Mouse (Mus musculus) kidney, embryonic 16.5 days (tissue): ENCODE measurements around the gene Tenm3. TPM values are rescaled to one million over a fixed set of nuclear protein-coding genes. Genes with fewer than 3 reads are reported as not detected.
"Not testable (repeated sequence)": the region's sequence is repeated elsewhere in the genome, so short reads cannot be mapped to it uniquely, and the experiment has no call there.

Source experiments
- ATAC-seq: fragments of 200-750 bp; cut with Nextera tagmentation; 2 replicates; pipeline ENCODE4 v1.8.0; 2017; ENCODE audit warnings: moderate TSS enrichment; ENCODE audit not compliant: low FRiP score, low TSS enrichment
- H3K27ac ChIP-seq: fragments of 300-500 bp; sonication (generic); 2 replicates; pipeline ENCODE4 v1.5.1; 2014; ENCODE audit warnings: low read length
- H3K27me3 ChIP-seq: fragments of 300-500 bp; sonication (generic); 2 replicates; pipeline ENCODE4 v1.6.1; 2014; ENCODE audit warnings: low read length, control low read depth, mixed read lengths; ENCODE audit not compliant: insufficient read depth
- H3K36me3 ChIP-seq: fragments of 300-500 bp; sonication (generic); 2 replicates; pipeline ENCODE4 v1.6.1; 2014; ENCODE audit warnings: low read length, control low read depth, mixed read lengths; ENCODE audit not compliant: insufficient read depth
- H3K4me1 ChIP-seq: fragments of 300-500 bp; sonication (generic); 2 replicates; pipeline ENCODE4 v1.6.1; 2014; ENCODE audit warnings: low read length, control low read depth, mixed read lengths; ENCODE audit not compliant: insufficient read depth
- H3K4me2 ChIP-seq: fragments of 300-500 bp; sonication (generic); replicated peaks from 2 replicates; pipeline ENCODE4 v1.6.1; 2014; ENCODE audit warnings: low read depth, low read length
- H3K4me3 ChIP-seq: fragments of 300-500 bp; sonication (generic); 2 replicates; pipeline ENCODE4 v1.5.1; 2014; ENCODE audit warnings: mild to moderate bottlenecking, low read length
- H3K9ac ChIP-seq: fragments of 300-500 bp; sonication (generic); replicated peaks from 2 replicates; pipeline ENCODE4 v1.6.1; 2014; ENCODE audit warnings: low read length
- H3K9me3 ChIP-seq: fragments of 300-500 bp; sonication (generic); 2 replicates; pipeline ENCODE4 v1.6.1; 2016; ENCODE audit warnings: low read length, control low read depth
- WGBS: fragments of 180-500 bp; shearing (Covaris S2); extraction: QIAGEN DNeasy Blood & Tissue Kit; methylation state at CpG from one replicate; pipeline ENCODE4 v1.1.7; 2014; 5-methylcytosine and 5-hydroxymethylcytosine counted together
- polyA plus RNA-seq: library from polyadenylated mRNA; unstranded; fragments of >200 nt; fragmentation: Nextera tagmentation; extraction: Ambion mirVana; gene quantifications from 2 replicates; pipeline ENCODE4 v1.2.1, GENCODE M21; 2015

The Tenm3 gene
- polyA plus RNA-seq, 1 experiment from 2014 or later, result 20.3 TPM

- 76% methylated on average over 3 of the region's 3 CpGs for WGBS
- H3K36me3 ChIP-seq, result no peaks in the 10 kb centered on the region
- H3K27ac ChIP-seq, result no peak overlapping the region
- H3K27me3 ChIP-seq, result no peaks in the 10 kb centered on the region
- H3K4me2 ChIP-seq, result no peak overlapping the region
- H3K9me3 ChIP-seq, result peaks cover 8% of the 10 kb centered on the region; the same call in 1 of the 2 replicates
- no peak for ATAC-seq
- H3K4me1 ChIP-seq, result no peaks in the 10 kb centered on the region
- no peak overlapping the region for H3K9ac ChIP-seq
- H3K4me3 ChIP-seq, result no peak overlapping the region
Measured at GRCm38 (mm10) chr8:48202632-48203031, 641.1 kb downstream of the Tenm3 start.

GRCm38 (mm10) chr8:48199171-48199570 lies 644.6 kb downstream of the Tenm3 start:
- no peak overlapping the region for H3K4me2 ChIP-seq
- no peak overlapping the region for H3K9ac ChIP-seq
- 94% methylated on average over 9 of the region's 9 CpGs for WGBS
- H3K4me3 ChIP-seq, result no peak overlapping the region
- no peaks in the 10 kb centered on the region for H3K27me3 ChIP-seq
- no peak for ATAC-seq
- H3K4me1 ChIP-seq, result no peaks in the 10 kb centered on the region
- H3K9me3 ChIP-seq, result peaks cover 8% of the 10 kb centered on the region; the same call in 1 of the 2 replicates
- no peak overlapping the region for H3K27ac ChIP-seq
- no peaks in the 10 kb centered on the region for H3K36me3 ChIP-seq

- 93% methylated on average over 9 of the region's 9 CpGs for WGBS
- H3K9ac ChIP-seq, result no peak overlapping the region
- no peaks in the 10 kb centered on the region for H3K4me1 ChIP-seq
- no peak overlapping the region for H3K4me2 ChIP-seq
- no peaks in the 10 kb centered on the region for H3K27me3 ChIP-seq
- H3K36me3 ChIP-seq, result no peaks in the 10 kb centered on the region
- peaks cover 8% of the 10 kb centered on the region; the same call in 1 of the 2 replicates for H3K9me3 ChIP-seq
- no peak overlapping the region for H3K27ac ChIP-seq
- ATAC-seq, result no peak
- H3K4me3 ChIP-seq, result no peak overlapping the region
Measured at GRCm38 (mm10) chr8:48195971-48196370, 647.8 kb downstream of the Tenm3 start.

- 0 out of 2 replicates have a peak, but pooled peaks cover 4% of the 10 kb centered on the region for H3K9me3 ChIP-seq
- no peaks in the 10 kb centered on the region for H3K27me3 ChIP-seq
- H3K27ac ChIP-seq, result no peak overlapping the region
- WGBS, result 97% methylated on average over 12 of the region's 12 CpGs
- no peak overlapping the region for H3K9ac ChIP-seq
- H3K4me1 ChIP-seq, result no peaks in the 10 kb centered on the region
- no peaks in the 10 kb centered on the region for H3K36me3 ChIP-seq
- no peak overlapping the region for H3K4me3 ChIP-seq
- ATAC-seq, result no peak
- no peak overlapping the region for H3K4me2 ChIP-seq
Measured at GRCm38 (mm10) chr8:48188586-48188985, 655.2 kb downstream of the Tenm3 start.

- Histone ChIP-seq H3K4me3 (no peak overlapping the region), H3K4me1 (no peaks in the 10 kb centered on the region), H3K27ac (no peak overlapping the region), H3K4me2 (no peak overlapping the region), H3K36me3 (no peaks in the 10 kb centered on the region), H3K9me3 (peaks cover 15% of the 10 kb centered on the region; the same call in 1 of the 2 replicates), H3K9ac (no peak overlapping the region), H3K27me3 (no peaks in the 10 kb centered on the region)
- WGBS, result 86% methylated on average over 7 of the region's 7 CpGs
- ATAC-seq, result no peak
Measured at GRCm38 (mm10) chr8:48183758-48184157, 660.0 kb downstream of the Tenm3 start.

GRCm38 (mm10) chr8:48181000-48181399 lies 662.8 kb downstream of the Tenm3 start:
- Histone ChIP-seq H3K27me3 (no peaks in the 10 kb centered on the region), H3K36me3 (no peaks in the 10 kb centered on the region), H3K9ac (no peak overlapping the region), H3K9me3 (peaks cover 10% of the 10 kb centered on the region; the same call in 1 of the 2 replicates), H3K4me3 (no peak overlapping the region), H3K4me2 (no peak overlapping the region), H3K27ac (no peak overlapping the region), H3K4me1 (no peaks in the 10 kb centered on the region)
- ATAC-seq, result no peak
- 92% methylated on average over 3 of the region's 3 CpGs for WGBS

- peaks cover 10% of the 10 kb centered on the region; the same call in 1 of the 2 replicates for H3K9me3 ChIP-seq
- 87% methylated on average over 9 of the region's 9 CpGs for WGBS
- not testable (repeated sequence) for H3K36me3 ChIP-seq, H3K4me2 ChIP-seq, H3K9ac ChIP-seq, H3K4me3 ChIP-seq, ATAC-seq, H3K27me3 ChIP-seq, H3K4me1 ChIP-seq, H3K27ac ChIP-seq
Measured at GRCm38 (mm10) chr8:48180146-48180545, 663.6 kb downstream of the Tenm3 start.

GRCm38 (mm10) chr8:48178993-48179392 lies 664.8 kb downstream of the Tenm3 start:
- no peak for ATAC-seq

GRCm38 (mm10) chr8:48177876-48178275 lies 665.9 kb downstream of the Tenm3 start:
- Histone ChIP-seq H3K9ac (no peak overlapping the region), H3K36me3 (no peaks in the 10 kb centered on the region), H3K4me1 (no peaks in the 10 kb centered on the region), H3K9me3 (peaks cover 10% of the 10 kb centered on the region; the same call in 1 of the 2 replicates), H3K4me3 (no peak overlapping the region), H3K27ac (no peak overlapping the region), H3K27me3 (no peaks in the 10 kb centered on the region), H3K4me2 (no peak overlapping the region)
- WGBS, result 93% methylated on average over 1 of the region's 1 CpGs
- no peak for ATAC-seq

More at GRCm38 (mm10) chr8:48178993-48179392, 664.8 kb downstream of the Tenm3 start:
- no peak overlapping the region for H3K9ac ChIP-seq
- H3K4me2 ChIP-seq, result no peak overlapping the region
- no peaks in the 10 kb centered on the region for H3K4me1 ChIP-seq
- peaks cover 10% of the 10 kb centered on the region; the same call in 1 of the 2 replicates for H3K9me3 ChIP-seq
- H3K27ac ChIP-seq, result no peak overlapping the region
- WGBS, result 45% methylated on average over 4 of the region's 4 CpGs
- no peaks in the 10 kb centered on the region for H3K36me3 ChIP-seq
- H3K27me3 ChIP-seq, result no peaks in the 10 kb centered on the region
- H3K4me3 ChIP-seq, result no peak overlapping the region
